Mouse (Mus musculus): ENCODE data around the gene Osm. TPM values are rescaled to one million over a fixed set of nuclear protein-coding genes. Genes with fewer than 3 reads are reported as not detected.

Gene Osm
- polyA plus RNA-seq (2015; fragmentation: Nextera tagmentation; extraction: Ambion mirVana), result 0.28 and 10.3 TPM in 2 replicates

GRCm38 (mm10) chr11:4235665-4236545 is at the start of gene Osm:
Gene Osm (plus strand): TSS chr11:4236420.

GRCm38 (mm10) chr11:4186486-4187317 is 49.5 kb upstream of the Osm start, which contains the start of gene Tbc1d10a:
Gene Tbc1d10a (plus strand): TSS chr11:4186789.

GRCm38 (mm10) chr11:4217914-4218629 is 18.1 kb upstream of the Osm start, which contains the start of gene Castor1:
Gene Castor1 (plus strand): TSS chr11:4218225.

GRCm38 (mm10) chr11:4256846-4257607 is 20.8 kb downstream of the Osm start, which contains the start of gene Lif:
Gene Lif (plus strand): TSS chr11:4257557.

Other genes with a start within 250 kb of the Osm start
- gene Sec14l4, start 205.0 kb upstream of the Osm start, polyA plus RNA-seq (2015; fragmentation: Nextera tagmentation; extraction: Ambion mirVana), result not detected in 2 replicates
- not detected in 2 replicates for gene Sec14l3, start 171.6 kb upstream of the Osm start, polyA plus RNA-seq (2015; fragmentation: Nextera tagmentation; extraction: Ambion mirVana)
- gene Mtfp1, start 141.0 kb upstream of the Osm start, polyA plus RNA-seq (2015; fragmentation: Nextera tagmentation; extraction: Ambion mirVana), result 2.1 and 3.4 TPM in 2 replicates
- 0.33 and 0.43 TPM in 2 replicates for gene Sec14l2, start 113.0 kb upstream of the Osm start, polyA plus RNA-seq (2015; fragmentation: Nextera tagmentation; extraction: Ambion mirVana)
- 23.6 and 26.4 TPM in 2 replicates for gene Rnf215, start 101.2 kb upstream of the Osm start, polyA plus RNA-seq (2015; fragmentation: Nextera tagmentation; extraction: Ambion mirVana)
- gene Ccdc157, start 76.1 kb upstream of the Osm start, polyA plus RNA-seq (2015; fragmentation: Nextera tagmentation; extraction: Ambion mirVana), result 3.2 and 3.5 TPM in 2 replicates
- 15.5 and 20.5 TPM in 2 replicates for gene Sf3a1, start 76.1 kb upstream of the Osm start, polyA plus RNA-seq (2015; fragmentation: Nextera tagmentation; extraction: Ambion mirVana)
- gene Tbc1d10a, start 49.6 kb upstream of the Osm start, polyA plus RNA-seq (2015; fragmentation: Nextera tagmentation; extraction: Ambion mirVana), result 53.0 and 58.9 TPM in 2 replicates
- 16.8 and 18.0 TPM in 2 replicates for gene Castor1, start 18.2 kb upstream of the Osm start, polyA plus RNA-seq (2015; fragmentation: Nextera tagmentation; extraction: Ambion mirVana)
- 2.8 and 3.0 TPM in 2 replicates for gene Lif, start 21.1 kb downstream of the Osm start, polyA plus RNA-seq (2015; fragmentation: Nextera tagmentation; extraction: Ambion mirVana)
- 0.31 and 0.43 TPM in 2 replicates for gene Hormad2, start 204.7 kb downstream of the Osm start, polyA plus RNA-seq (2015; fragmentation: Nextera tagmentation; extraction: Ambion mirVana)